Mouse (Mus musculus) limb, embryonic 15.5 days (tissue): ENCODE measurements around the gene Plekha4. TPM values are rescaled to one million over a fixed set of nuclear protein-coding genes. Genes with fewer than 3 reads are reported as not detected.
A peak's percentile ranks its signal among the peaks of the same experiment; 100 is the strongest.
"Not testable (repeated sequence)": the region's sequence is repeated elsewhere in the genome, so short reads cannot be mapped to it uniquely, and the experiment has no call there.

Source experiments
- ATAC-seq: fragments of 200-750 bp; cut with Nextera tagmentation; 2 replicates; pipeline ENCODE4 v1.8.0; 2017; ENCODE audit warnings: low read depth, moderate TSS enrichment; ENCODE audit not compliant: insufficient number of reproducible peaks, low FRiP score, low TSS enrichment
- H3K27ac ChIP-seq: fragments of 300-500 bp; sonication (generic); 2 replicates; pipeline ENCODE4 v1.5.1; 2015; ENCODE audit warnings: moderate library complexity, mild to moderate bottlenecking, inconsistent platforms
- H3K27me3 ChIP-seq: fragments of 300-500 bp; sonication (generic); 2 replicates; pipeline ENCODE4 v1.6.1; 2015; ENCODE audit warnings: inconsistent platforms
- H3K36me3 ChIP-seq: fragments of 300-500 bp; sonication (generic); 2 replicates; pipeline ENCODE4 v1.6.1; 2015; ENCODE audit warnings: inconsistent platforms
- H3K4me1 ChIP-seq: fragments of 300-500 bp; sonication (generic); 2 replicates; pipeline ENCODE4 v1.6.1; 2015; ENCODE audit warnings: inconsistent platforms
- H3K4me2 ChIP-seq: fragments of 300-500 bp; sonication (generic); 2 replicates; pipeline ENCODE4 v1.6.1; 2015; ENCODE audit warnings: mild to moderate bottlenecking, inconsistent platforms
- H3K4me3 ChIP-seq: fragments of 300-500 bp; sonication (generic); 2 replicates; pipeline ENCODE4 v1.5.1; 2015; ENCODE audit warnings: mild to moderate bottlenecking, inconsistent platforms
- H3K9ac ChIP-seq: fragments of 300-500 bp; sonication (generic); 2 replicates; pipeline ENCODE4 v1.6.1; 2015; ENCODE audit warnings: inconsistent platforms
- H3K9me3 ChIP-seq: fragments of 300-500 bp; sonication (generic); 2 replicates; pipeline ENCODE4 v1.6.1; 2016; ENCODE audit warnings: inconsistent platforms
- WGBS: fragments of 180-500 bp; shearing (Covaris S2); methylation state at CpG from one replicate; pipeline ENCODE4 v1.1.7; 2015; 5-methylcytosine and 5-hydroxymethylcytosine counted together
- polyA plus RNA-seq: library from polyadenylated mRNA; unstranded; fragments of >200 nt; fragmentation: Nextera tagmentation; extraction: Ambion mirVana; gene quantifications from 2 replicates; pipeline ENCODE4 v1.2.1, GENCODE M21; 2015

Gene Plekha4
- polyA plus RNA-seq = 5.7 and 6.8 TPM in 2 replicates

- no peaks in the 10 kb centered on the region for H3K27me3 ChIP-seq
- WGBS = under 1% methylated on average over 54 of the region's 54 CpGs
- peak within 1 kb of the TSS; percentile 84 for H3K9ac ChIP-seq
- H3K9me3 ChIP-seq = no peaks in the 10 kb centered on the region
- H3K4me3 ChIP-seq = peak within 1 kb of the TSS; percentile 83
- peaks cover 7% of the 10 kb centered on the region; the same call in 1 of the 2 replicates for H3K36me3 ChIP-seq
- H3K4me2 ChIP-seq = peak within 1 kb of the TSS; percentile 73
- peak; percentile 83 for ATAC-seq
- peak within 1 kb of the TSS; percentile 97 for H3K27ac ChIP-seq
- H3K4me1 ChIP-seq = peaks cover 54% of the 10 kb centered on the region
These were observed at the start of gene Plekha4, which contains the start of gene Ppp1r15a for GRCm38 (mm10) chr7:45525809-45526473. TSS of gene Plekha4 (plus strand) at chr7:45526330. TSS of gene Ppp1r15a (minus strand) at chr7:45526268.

- Histone ChIP-seq H3K9ac (no peak overlapping the region), H3K27me3 (no peaks in the 10 kb centered on the region), H3K36me3 (no peaks in the 10 kb centered on the region), H3K4me3 (no peak overlapping the region), H3K4me2 (no peak overlapping the region), H3K27ac (no peak overlapping the region), H3K4me1 (no peaks in the 10 kb centered on the region), H3K9me3 (no peaks in the 10 kb centered on the region)
- ATAC-seq = no peak
- 48% methylated on average over 1 of the region's 1 CpGs for WGBS
These were observed 49.7 kb upstream of the Plekha4 start for GRCm38 (mm10) chr7:45476453-45476852.

- no peak overlapping the region for H3K4me2 ChIP-seq
- H3K27me3 ChIP-seq = no peaks in the 10 kb centered on the region
- H3K4me3 ChIP-seq = no peak overlapping the region
- H3K36me3 ChIP-seq = no peaks in the 10 kb centered on the region
- no peak for ATAC-seq
- H3K27ac ChIP-seq = no peak overlapping the region
- H3K9ac ChIP-seq = no peak overlapping the region
- 9% methylated on average over 3 of the region's 3 CpGs for WGBS
- H3K4me1 ChIP-seq = no peaks in the 10 kb centered on the region
- no peaks in the 10 kb centered on the region for H3K9me3 ChIP-seq
These were observed 49.1 kb upstream of the Plekha4 start for GRCm38 (mm10) chr7:45477003-45477402.

DNA sequence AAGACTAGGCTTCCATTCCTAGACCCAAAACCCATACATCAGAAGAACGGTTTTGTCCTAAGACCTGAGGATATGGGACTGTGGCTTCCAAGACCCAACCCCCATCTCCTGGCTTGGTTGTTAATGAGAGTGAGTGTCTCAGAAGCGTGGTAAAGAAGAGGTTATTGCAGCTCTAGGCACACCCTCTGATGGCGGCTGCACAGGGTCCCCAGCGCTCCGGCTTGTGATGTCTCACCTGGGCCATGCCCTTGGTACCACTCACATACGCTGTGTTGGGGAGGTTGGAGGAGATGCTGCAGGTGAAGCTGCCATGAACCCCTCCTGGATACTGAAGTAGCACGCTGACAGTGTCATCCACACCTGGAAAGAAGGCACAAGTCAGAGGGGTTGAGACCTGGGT lies 47.4 kb upstream of the Plekha4 start:
- H3K4me1 ChIP-seq = no peaks in the 10 kb centered on the region
- WGBS = 92% methylated on average over 7 of the region's 7 CpGs

DNA sequence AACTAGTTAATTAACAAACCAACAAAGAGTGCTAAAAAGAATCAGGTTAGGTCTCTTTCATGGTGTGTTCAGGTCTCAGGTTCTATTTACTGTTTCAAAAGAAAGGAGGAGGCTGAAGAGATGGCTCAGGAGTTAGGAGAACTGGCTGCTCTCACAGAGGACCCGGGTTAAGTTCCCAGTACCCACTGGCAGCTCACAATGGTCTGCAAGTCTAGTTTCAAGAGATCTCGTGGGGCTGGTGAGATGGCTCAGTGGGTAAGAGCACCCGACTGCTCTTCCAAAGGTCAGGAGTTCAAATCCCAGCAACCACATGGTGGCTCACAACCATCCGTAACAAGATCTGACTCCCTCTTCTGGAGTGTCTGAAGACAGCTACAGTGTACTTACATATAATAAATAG lies 45.8 kb upstream of the Plekha4 start:
- not testable (repeated sequence) for H3K9ac ChIP-seq, H3K4me2 ChIP-seq, H3K36me3 ChIP-seq, H3K4me3 ChIP-seq, H3K4me1 ChIP-seq, ATAC-seq, H3K9me3 ChIP-seq, H3K27me3 ChIP-seq, H3K27ac ChIP-seq
- 81% methylated on average over 4 of the region's 4 CpGs for WGBS

More for the DNA sequence above, 47.4 kb upstream of the Plekha4 start:
- no peaks in the 10 kb centered on the region for H3K9me3 ChIP-seq
- H3K27me3 ChIP-seq = no peaks in the 10 kb centered on the region
- H3K36me3 ChIP-seq = no peaks in the 10 kb centered on the region
- no peak for ATAC-seq
- no peak overlapping the region for H3K4me2 ChIP-seq
- no peak overlapping the region for H3K4me3 ChIP-seq
- H3K27ac ChIP-seq = no peak overlapping the region
- no peak overlapping the region for H3K9ac ChIP-seq

DNA sequence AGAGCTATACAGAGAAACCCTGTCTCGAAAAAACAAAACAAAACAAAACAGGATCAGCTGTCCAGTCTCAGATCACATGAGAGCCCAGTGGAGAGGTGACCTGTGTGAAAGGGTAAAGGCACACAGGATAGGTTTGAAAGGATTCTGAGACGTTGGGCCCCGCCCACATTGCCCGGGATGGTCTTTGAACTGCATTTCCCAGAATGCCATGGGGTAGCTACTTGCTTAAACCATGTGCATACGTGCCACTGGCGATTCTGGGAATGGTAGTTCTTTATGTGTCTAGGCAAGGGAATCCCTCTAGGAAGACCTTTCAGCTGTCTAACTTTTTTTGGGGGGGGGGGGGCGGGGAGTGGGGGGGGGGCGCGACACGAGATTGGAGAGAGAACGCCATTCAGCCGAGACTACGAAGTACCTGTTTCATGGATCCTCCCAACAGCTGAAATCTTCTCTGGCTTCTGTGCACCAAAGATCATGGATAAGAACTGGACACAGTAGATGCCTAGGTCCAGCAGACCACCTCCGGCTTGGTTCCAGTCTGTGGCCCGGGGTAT lies 44.7 kb upstream of the Plekha4 start, which contains the start of gene Tulp2:
TSS of gene Tulp2 (plus strand) at position 504 of the 554 bp plus-strand sequence.
- 50% methylated on average over 15 of the region's 15 CpGs for WGBS

GRCm38 (mm10) chr7:45482166-45482565 lies 44.0 kb upstream of the Plekha4 start:
- Histone ChIP-seq H3K36me3 (no peaks in the 10 kb centered on the region), H3K9me3 (no peaks in the 10 kb centered on the region), H3K9ac (no peak overlapping the region), H3K4me3 (no peak overlapping the region), H3K27ac (no peak overlapping the region), H3K4me2 (no peak overlapping the region), H3K27me3 (no peaks in the 10 kb centered on the region), H3K4me1 (peaks cover 2% of the 10 kb centered on the region; the same call in 1 of the 2 replicates)
- no peak for ATAC-seq
- 76% methylated on average over 1 of the region's 1 CpGs for WGBS

More for the DNA sequence above, 44.7 kb upstream of the Plekha4 start, which contains the start of gene Tulp2:
- H3K27ac ChIP-seq = no peak within 1 kb of the TSS
- H3K27me3 ChIP-seq = no peaks in the 10 kb centered on the region
- no peak for ATAC-seq
- H3K9ac ChIP-seq = no peak within 1 kb of the TSS
- no peak within 1 kb of the TSS for H3K4me2 ChIP-seq
- H3K9me3 ChIP-seq = no peaks in the 10 kb centered on the region
- H3K4me3 ChIP-seq = no peak within 1 kb of the TSS
- H3K4me1 ChIP-seq = no peaks in the 10 kb centered on the region
- no peaks in the 10 kb centered on the region for H3K36me3 ChIP-seq

DNA sequence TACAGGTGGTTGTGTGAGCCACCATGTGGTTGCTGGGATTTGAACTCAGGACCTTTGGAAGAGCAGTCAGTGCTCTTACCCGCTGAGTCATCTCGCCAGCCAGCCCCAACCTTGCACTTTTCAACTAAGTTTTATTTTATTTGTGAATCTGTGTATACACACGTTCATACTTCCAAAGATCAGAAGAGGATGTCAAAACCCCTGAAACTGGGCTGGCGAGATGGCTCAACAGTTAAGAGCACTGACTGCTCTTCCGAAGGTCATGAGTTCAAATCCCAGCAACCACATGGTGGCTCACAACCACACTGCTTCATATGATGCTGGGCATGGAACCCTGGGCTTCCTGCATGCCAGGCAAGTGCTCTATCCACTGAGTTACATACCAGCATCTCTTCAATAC lies 41.1 kb upstream of the Plekha4 start:
- ATAC-seq = not testable (repeated sequence)

DNA sequence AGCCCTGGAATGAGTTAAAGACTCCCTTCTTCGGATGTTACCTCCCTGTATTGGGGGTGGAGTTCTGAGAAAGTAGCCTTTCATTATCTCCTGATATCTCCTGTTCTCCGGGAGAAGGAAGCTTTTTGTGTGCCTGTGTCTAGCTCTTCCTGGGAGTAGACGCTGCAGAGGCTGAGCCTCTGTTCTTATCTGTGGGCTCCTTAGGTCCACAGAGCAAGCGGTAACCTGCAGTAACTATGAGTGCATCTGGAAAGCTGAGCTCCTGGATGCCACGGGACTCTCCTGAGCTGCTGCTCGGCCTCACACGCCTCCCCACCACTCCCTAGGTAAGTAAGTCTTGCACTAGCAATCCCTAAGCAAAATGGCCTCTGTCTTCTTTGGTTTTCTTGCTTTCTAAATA lies 40.0 kb upstream of the Plekha4 start:
- ATAC-seq = no peak
- Histone ChIP-seq H3K9me3 (no peaks in the 10 kb centered on the region), H3K27me3 (no peaks in the 10 kb centered on the region), H3K9ac (no peak overlapping the region), H3K36me3 (no peaks in the 10 kb centered on the region), H3K4me1 (peaks cover 19% of the 10 kb centered on the region), H3K27ac (0 out of 2 replicates have a peak overlapping the region, but pooled peaks have one; percentile 47), H3K4me2 (no peak overlapping the region), H3K4me3 (no peak overlapping the region)
- WGBS = 65% methylated on average over 7 of the region's 7 CpGs

More for the DNA sequence above, 41.1 kb upstream of the Plekha4 start:
- WGBS = 91% methylated on average over 5 of the region's 5 CpGs
- not testable (repeated sequence) for H3K9ac ChIP-seq, H3K27ac ChIP-seq, H3K4me3 ChIP-seq, H3K4me2 ChIP-seq, H3K27me3 ChIP-seq, H3K9me3 ChIP-seq, H3K36me3 ChIP-seq
- peaks cover 14% of the 10 kb centered on the region for H3K4me1 ChIP-seq

DNA sequence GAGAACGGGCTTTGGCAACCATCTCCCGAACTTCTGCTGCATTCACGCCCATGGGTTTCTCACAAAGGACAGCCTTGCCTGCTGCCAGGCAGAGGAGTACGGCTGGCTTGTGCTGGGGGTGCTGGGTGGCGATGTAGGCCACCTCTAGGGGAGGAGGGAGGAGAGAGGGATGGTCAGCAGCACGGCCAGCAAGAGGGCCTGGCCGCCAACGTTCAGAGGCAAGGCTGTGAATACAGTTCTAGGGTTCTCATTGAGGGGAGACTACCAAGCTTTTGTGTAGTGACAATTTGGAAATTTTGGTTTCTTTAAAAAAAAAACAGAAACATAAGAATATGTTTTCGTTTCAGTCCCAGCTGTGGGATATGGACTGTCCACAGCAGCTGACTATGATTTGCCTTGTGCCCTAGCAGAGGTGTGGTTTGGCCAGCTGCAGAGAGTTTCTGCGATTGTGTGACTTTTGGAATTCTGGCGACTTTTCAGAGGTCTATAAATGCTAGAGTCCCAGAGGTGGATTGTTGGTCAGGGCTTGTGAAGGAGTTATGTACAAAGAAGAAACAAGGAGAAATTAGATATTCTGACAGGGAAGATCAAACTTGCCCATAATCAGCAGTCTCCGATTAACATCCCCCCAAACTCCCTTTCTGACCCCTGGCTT lies 39.2 kb upstream of the Plekha4 start, which contains the start of gene Gm45808:
TSS of gene Gm45808 (minus strand) at position 51 of the 655 bp plus-strand sequence.
- no peak for ATAC-seq
- H3K36me3 ChIP-seq = no peaks in the 10 kb centered on the region
- peak within 1 kb of the TSS; percentile 83 for H3K27ac ChIP-seq
- H3K4me1 ChIP-seq = peaks cover 21% of the 10 kb centered on the region
- no peak within 1 kb of the TSS for H3K4me2 ChIP-seq
- H3K27me3 ChIP-seq = no peaks in the 10 kb centered on the region
- no peak within 1 kb of the TSS for H3K4me3 ChIP-seq
- WGBS = 67% methylated on average over 12 of the region's 12 CpGs
- no peaks in the 10 kb centered on the region for H3K9me3 ChIP-seq
- H3K9ac ChIP-seq = no peak within 1 kb of the TSS

- 39% methylated on average over 11 of the region's 11 CpGs for WGBS
- peak overlapping the region; percentile 83 for H3K27ac ChIP-seq
- H3K36me3 ChIP-seq = peaks cover 6% of the 10 kb centered on the region
- H3K4me3 ChIP-seq = peak overlapping the region; percentile 47
- ATAC-seq = peak; percentile 41; the same call in 1 of the 2 replicates
- peak overlapping the region; percentile 66 for H3K4me2 ChIP-seq
- no peak overlapping the region for H3K9ac ChIP-seq
- H3K27me3 ChIP-seq = no peaks in the 10 kb centered on the region
- no peaks in the 10 kb centered on the region for H3K9me3 ChIP-seq
- peaks cover 21% of the 10 kb centered on the region for H3K4me1 ChIP-seq
These were observed 38.3 kb upstream of the Plekha4 start for GRCm38 (mm10) chr7:45487861-45488292.
